Comparison of ENCODE assay signal across 20 mouse cellular contexts in the genomic region with DNA sequence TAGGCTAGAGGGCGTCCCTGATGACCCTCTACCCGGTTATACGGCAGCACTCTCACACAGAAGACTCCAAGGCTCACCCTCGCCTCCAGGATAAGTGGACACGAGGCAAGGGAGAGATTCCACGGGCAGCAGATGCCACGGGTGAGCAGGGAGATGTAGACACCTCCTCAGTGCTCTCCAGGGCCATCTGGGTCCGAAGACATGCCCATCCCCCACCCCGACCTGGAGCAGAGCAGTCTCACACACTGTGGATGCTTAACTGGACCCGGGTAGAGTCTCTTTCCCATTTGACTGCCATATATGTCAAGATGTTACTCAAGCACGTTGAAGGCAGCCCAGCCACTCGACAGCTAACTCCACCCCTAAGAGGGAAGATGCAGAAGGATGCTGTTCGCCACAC. TPM values are rescaled to one million over a fixed set of nuclear protein-coding genes. Genes with fewer than 3 reads are reported as not detected.
A peak's percentile ranks its signal among the peaks of the same experiment; 100 is the strongest.
DNase-seq lines count a peak whose midpoint lies in the region; ATAC-seq lines count a peak whose summit lies in the region.
"Had no signal": no experiment of that assay in that cellular context is flagged by ENCODE, and none has a peak within 500 bp of the region (broad histone marks: within the 10 kb centered on the region; RNA-seq: fewer than 3 reads in every experiment).

No protein-coding gene starts in this region.

- H3K27me3 ChIP-seq in kidney, embryonic 16.5 days (ENCODE audit: insufficient read depth, low read length) = no peaks in the 10 kb centered on the region
- no peaks in the 10 kb centered on the region for H3K27me3 ChIP-seq in neural tube, embryonic 13.5 days
- no peaks in the 10 kb centered on the region for H3K27me3 ChIP-seq in hindbrain, embryonic 16.5 days (replicated peaks; ENCODE audit: control insufficient read depth, insufficient read depth, low read length)

- H3K36me3 ChIP-seq in kidney, embryonic 16.5 days (ENCODE audit: insufficient read depth, low read length) = no peaks in the 10 kb centered on the region
- H3K36me3 ChIP-seq in neural tube, embryonic 13.5 days = no peaks in the 10 kb centered on the region
- H3K36me3 ChIP-seq in hindbrain, embryonic 16.5 days (ENCODE audit: control insufficient read depth, insufficient read depth, low read length) = no peaks in the 10 kb centered on the region
- H3K36me3 ChIP-seq: embryonic facial prominence, embryonic 13.5 days; intestine, embryonic 15.5 days; midbrain, embryonic 12.5 days had no signal

- peaks cover 12% of the 10 kb centered on the region for H3K4me1 ChIP-seq in kidney, embryonic 16.5 days (ENCODE audit: insufficient read depth, low read length)
- peaks cover 32% of the 10 kb centered on the region for H3K4me1 ChIP-seq in neural tube, embryonic 13.5 days (replicated peaks)
- peaks cover 25% of the 10 kb centered on the region for H3K4me1 ChIP-seq in hindbrain, embryonic 16.5 days (ENCODE audit: control insufficient read depth, insufficient read depth, low read depth, low read length)
- H3K4me1 ChIP-seq: intestine, embryonic 15.5 days had no signal

- 42% methylated on average over 13 of the region's 13 CpGs for WGBS in kidney, embryonic 16.5 days
- 49% methylated on average over 13 of the region's 13 CpGs for WGBS in neural tube, embryonic 13.5 days
- 46% methylated on average over 13 of the region's 13 CpGs for WGBS in hindbrain, embryonic 16.5 days

- H3K4me3 ChIP-seq in kidney, embryonic 16.5 days (ENCODE audit: low read length) = no peak overlapping the region
- no peak overlapping the region for H3K4me3 ChIP-seq in neural tube, embryonic 13.5 days
- no peak overlapping the region for H3K4me3 ChIP-seq in hindbrain, embryonic 16.5 days (ENCODE audit: low read length)

- peak; percentile 24; the same call in 1 of the 2 replicates for ATAC-seq in kidney, embryonic 16.5 days (ENCODE audit: low FRiP score, low TSS enrichment)
- no peak for ATAC-seq in neural tube, embryonic 13.5 days (ENCODE audit: low read depth)
- no peak for ATAC-seq in hindbrain, embryonic 16.5 days
- ATAC-seq: CD4-positive, CD25-positive, alpha-beta regulatory T cell, adult 4 months; lung, postnatal 0 days had no signal

- intact Hi-C loops in heart, postnatal 10 days (cut with DNase I) = loop anchor here (10.0 kb wide), 1 partner anchor 534 kb away; no protein-coding TSS in a partner anchor

- no peaks in the 10 kb centered on the region for H3K9me3 ChIP-seq in kidney, embryonic 16.5 days (ENCODE audit: low read length)
- no peaks in the 10 kb centered on the region for H3K9me3 ChIP-seq in neural tube, embryonic 13.5 days
- H3K9me3 ChIP-seq in hindbrain, embryonic 16.5 days (ENCODE audit: control insufficient read depth, low read length) = no peaks in the 10 kb centered on the region
- H3K9me3 ChIP-seq: embryonic facial prominence, embryonic 13.5 days; intestine, embryonic 15.5 days; midbrain, embryonic 12.5 days had no signal

- no peak overlapping the region for H3K9ac ChIP-seq in kidney, embryonic 16.5 days (replicated peaks; ENCODE audit: low read length)
- H3K9ac ChIP-seq in neural tube, embryonic 13.5 days = no peak overlapping the region
- H3K9ac ChIP-seq in hindbrain, embryonic 16.5 days (ENCODE audit: low read depth, low read length) = no peak overlapping the region
- H3K9ac ChIP-seq: embryonic facial prominence, embryonic 13.5 days; intestine, embryonic 15.5 days had no signal

- no peak for DNase-seq in kidney, adult 8-10 months
- DNase-seq in neural tube, embryonic 10.5 days (ENCODE audit: extremely low spot score, low spot score) = no peak
- peak; percentile 53 for DNase-seq in testis, postnatal 10 days (ENCODE audit: low spot score)
- no peak for DNase-seq in heart, postnatal 10 days
- DNase-seq: adrenal gland, postnatal 14 days; gastrocnemius, postnatal 10 days; heart, adult 2 months; heart, postnatal 14 days; thymus, adult 18-20 months had no signal

- H3K27ac ChIP-seq in kidney, embryonic 16.5 days (ENCODE audit: low read length) = no peak overlapping the region
- H3K27ac ChIP-seq in neural tube, embryonic 13.5 days (replicated peaks) = peak overlapping the region; percentile 83
- H3K27ac ChIP-seq in hindbrain, embryonic 16.5 days (ENCODE audit: low read depth, low read length) = peak overlapping the region; percentile 40; the same call in 1 of the 2 replicates
- H3K27ac ChIP-seq: embryonic facial prominence, embryonic 13.5 days; heart, adult 2 months; intestine, embryonic 15.5 days had no signal

- H3K4me2 ChIP-seq in kidney, embryonic 16.5 days (replicated peaks; ENCODE audit: low read depth, low read length) = no peak overlapping the region
- H3K4me2 ChIP-seq in neural tube, embryonic 13.5 days = no peak overlapping the region
- no peak overlapping the region for H3K4me2 ChIP-seq in hindbrain, embryonic 16.5 days (ENCODE audit: low read length)

RNA-seq across cellular contexts. Expression of gene Allc, which starts 8.1 kb away (rescaled TPM):
- polyA plus RNA-seq in kidney, embryonic 16.5 days (2015; fragmentation: Nextera tagmentation; extraction: Ambion mirVana) = not detected in 2 replicates
- 0.18 and 0.19 TPM in 2 replicates for polyA plus RNA-seq in neural tube, embryonic 13.5 days (2015; fragmentation: Nextera tagmentation; extraction: Ambion mirVana)
- 0.15 TPM in 2 replicates for polyA plus RNA-seq in hindbrain, embryonic 16.5 days (2015; fragmentation: Nextera tagmentation; extraction: Ambion mirVana)
- not detected for total RNA-seq in heart, postnatal 10 days (2021)
- total RNA-seq: adrenal gland, postnatal 14 days; gastrocnemius, postnatal 10 days; heart, adult 2 months; heart, postnatal 14 days; neutrophil, adult 5-6 weeks had no signal
- polyA plus RNA-seq: CD4-positive, CD25-positive, alpha-beta regulatory T cell, adult 4 months; embryonic facial prominence, embryonic 13.5 days; intestine, embryonic 15.5 days; limb, embryonic 14.5 days; lung, postnatal 0 days; midbrain, embryonic 12.5 days had no signal

RNA-seq across cellular contexts. Expression of gene Colec11, which starts 32.7 kb away (rescaled TPM):
- polyA plus RNA-seq in kidney, embryonic 16.5 days (2015; fragmentation: Nextera tagmentation; extraction: Ambion mirVana) = 3.1 and 4.4 TPM in 2 replicates
- polyA plus RNA-seq in neural tube, embryonic 13.5 days (2015; fragmentation: Nextera tagmentation; extraction: Ambion mirVana) = 0.93 and 1.4 TPM in 2 replicates
- polyA plus RNA-seq in hindbrain, embryonic 16.5 days (2015; fragmentation: Nextera tagmentation; extraction: Ambion mirVana) = 1.4 and 1.6 TPM in 2 replicates
- 10 to 100 TPM; 27.3 to 31.6 TPM for total RNA-seq in heart, postnatal 10 days (2021)
- total RNA-seq: neutrophil, adult 5-6 weeks had no signal
- polyA plus RNA-seq: CD4-positive, CD25-positive, alpha-beta regulatory T cell, adult 4 months; embryonic facial prominence, embryonic 13.5 days had no signal

RNA-seq across cellular contexts. Expression of gene Dcdc2c, which starts 38.2 kb away (rescaled TPM):
- 0.10 TPM in 1 of 2 replicates, not detected in the other for polyA plus RNA-seq in kidney, embryonic 16.5 days (2015; fragmentation: Nextera tagmentation; extraction: Ambion mirVana)
- 0.11 TPM in 1 of 2 replicates, not detected in the other for polyA plus RNA-seq in neural tube, embryonic 13.5 days (2015; fragmentation: Nextera tagmentation; extraction: Ambion mirVana)
- not detected in 2 replicates for polyA plus RNA-seq in hindbrain, embryonic 16.5 days (2015; fragmentation: Nextera tagmentation; extraction: Ambion mirVana)
- under 1 TPM; 0.29 to 0.30 TPM for total RNA-seq in heart, postnatal 10 days (2021)
- total RNA-seq: gastrocnemius, postnatal 10 days; MEL had no signal
- polyA plus RNA-seq: CD4-positive, CD25-positive, alpha-beta regulatory T cell, adult 4 months; heart, adult 2 months; intestine, embryonic 15.5 days; lung, postnatal 0 days had no signal

RNA-seq across cellular contexts. Expression of gene Rps7, which starts 45.3 kb away (rescaled TPM):
- 499 and 566 TPM in 2 replicates for polyA plus RNA-seq in kidney, embryonic 16.5 days (2015; fragmentation: Nextera tagmentation; extraction: Ambion mirVana)
- polyA plus RNA-seq in neural tube, embryonic 13.5 days (2015; fragmentation: Nextera tagmentation; extraction: Ambion mirVana) = 517 and 523 TPM in 2 replicates
- polyA plus RNA-seq in hindbrain, embryonic 16.5 days (2015; fragmentation: Nextera tagmentation; extraction: Ambion mirVana) = 315 and 319 TPM in 2 replicates
- 100 to 1,000 TPM; 378 to 389 TPM for total RNA-seq in heart, postnatal 10 days (2021)

RNA-seq across cellular contexts. Expression of gene Rnaseh1, which starts 59.0 kb away (rescaled TPM):
- polyA plus RNA-seq in kidney, embryonic 16.5 days (2015; fragmentation: Nextera tagmentation; extraction: Ambion mirVana) = 34.7 and 39.3 TPM in 2 replicates
- polyA plus RNA-seq in neural tube, embryonic 13.5 days (2015; fragmentation: Nextera tagmentation; extraction: Ambion mirVana) = 23.9 and 25.8 TPM in 2 replicates
- polyA plus RNA-seq in hindbrain, embryonic 16.5 days (2015; fragmentation: Nextera tagmentation; extraction: Ambion mirVana) = 22.7 and 23.0 TPM in 2 replicates
- 1 to 10 TPM; 7.5 to 8.7 TPM for total RNA-seq in heart, postnatal 10 days (2021)
